Mouse (Mus musculus) liver, embryonic 14.5 days (tissue): Measurements from ENCODE around the gene Igtp.

Source experiments
- CTCF ChIP-seq: IDR thresholded peaks from 2 replicates; pipeline ENCODE4 v1.5.1; 2016; ENCODE audit warnings: antibody characterized with exemption, low read depth, control low read depth
- EP300 ChIP-seq: IDR thresholded peaks from 2 replicates; pipeline ENCODE4 v1.6.1; 2016; ENCODE audit warnings: antibody characterized with exemption, low read depth

GRCm38 (mm10) chr11:58167822-58168166 is 31.6 kb upstream of the Igtp start:
- TF ChIP-seq CTCF (no peak), EP300 (no peak)
